Mouse (Mus musculus): ENCODE measurements around the gene Agr3. TPM values are rescaled to one million over a fixed set of nuclear protein-coding genes. Genes with fewer than 3 reads are reported as not detected.

Gene Agr3
- polyA plus RNA-seq, 1 experiment from 2014 or later, result not detected

- Histone ChIP-seq H3K36me3 (ENCODE audit: poor library complexity, severe bottlenecking) (no peaks in the 10 kb centered on the region), H3K9me3 (replicated peaks) (no peaks in the 10 kb centered on the region), H3K27me3 (no peaks in the 10 kb centered on the region), H3K27ac (no peak overlapping the region), H3K4me2 (no peak overlapping the region), H3K9ac (no peak overlapping the region), H3K4me1 (no peaks in the 10 kb centered on the region), H3K4me3 (no peak overlapping the region)
- ATAC-seq, result no peak
These were observed 7.4 kb downstream of the Agr3 start for GRCm38 (mm10) chr12:35932816-35933215.

GRCm38 (mm10) chr12:35951757-35952156 lies 26.3 kb downstream of the Agr3 start:
- no peak for ATAC-seq
- 55% methylated on average over 1 of the region's 1 CpGs for WGBS

GRCm38 (mm10) chr12:35957235-35957634 lies 31.8 kb downstream of the Agr3 start:
- Histone ChIP-seq H3K36me3 (ENCODE audit: poor library complexity, severe bottlenecking) (no peaks in the 10 kb centered on the region), H3K4me3 (no peak overlapping the region), H3K9me3 (replicated peaks) (no peaks in the 10 kb centered on the region), H3K9ac (no peak overlapping the region), H3K4me1 (no peaks in the 10 kb centered on the region), H3K27me3 (no peaks in the 10 kb centered on the region), H3K27ac (no peak overlapping the region), H3K4me2 (no peak overlapping the region)
- WGBS, result 76% methylated on average over 2 of the region's 2 CpGs
- ATAC-seq, result no peak

More at GRCm38 (mm10) chr12:35951757-35952156, 26.3 kb downstream of the Agr3 start:
- no peak overlapping the region for H3K4me3 ChIP-seq
- H3K27me3 ChIP-seq, result no peaks in the 10 kb centered on the region
- no peaks in the 10 kb centered on the region for H3K4me1 ChIP-seq
- no peak overlapping the region for H3K9ac ChIP-seq
- H3K36me3 ChIP-seq (ENCODE audit: poor library complexity, severe bottlenecking), result no peaks in the 10 kb centered on the region
- no peak overlapping the region for H3K4me2 ChIP-seq
- no peak overlapping the region for H3K27ac ChIP-seq
- no peaks in the 10 kb centered on the region for H3K9me3 ChIP-seq (replicated peaks)

GRCm38 (mm10) chr12:35966098-35966767 lies 40.8 kb downstream of the Agr3 start:
- Histone ChIP-seq H3K27ac (no peak overlapping the region), H3K4me3 (no peak overlapping the region), H3K4me2 (no peak overlapping the region), H3K9ac (no peak overlapping the region), H3K27me3 (no peaks in the 10 kb centered on the region), H3K9me3 (replicated peaks) (no peaks in the 10 kb centered on the region), H3K36me3 (ENCODE audit: poor library complexity, severe bottlenecking) (no peaks in the 10 kb centered on the region), H3K4me1 (no peaks in the 10 kb centered on the region)
- WGBS, result 64% methylated on average over 7 of the region's 7 CpGs
- ATAC-seq, result no peak

GRCm38 (mm10) chr12:35966768-35967141 lies 41.3 kb downstream of the Agr3 start:
- no peak for ATAC-seq
- no peaks in the 10 kb centered on the region for H3K9me3 ChIP-seq (replicated peaks)
- no peak overlapping the region for H3K4me2 ChIP-seq
- H3K4me3 ChIP-seq, result no peak overlapping the region
- H3K4me1 ChIP-seq, result no peaks in the 10 kb centered on the region
- H3K27me3 ChIP-seq, result no peaks in the 10 kb centered on the region
- no peaks in the 10 kb centered on the region for H3K36me3 ChIP-seq (ENCODE audit: poor library complexity, severe bottlenecking)
- H3K9ac ChIP-seq, result no peak overlapping the region
- WGBS, result 83% methylated on average over 7 of the region's 7 CpGs
- H3K27ac ChIP-seq, result no peak overlapping the region

- no peaks in the 10 kb centered on the region for H3K27me3 ChIP-seq
- no peak for ATAC-seq
- no peak overlapping the region for H3K4me3 ChIP-seq
- no peak overlapping the region for H3K9ac ChIP-seq
- no peaks in the 10 kb centered on the region for H3K36me3 ChIP-seq (ENCODE audit: poor library complexity, severe bottlenecking)
- H3K4me2 ChIP-seq, result no peak overlapping the region
- no peaks in the 10 kb centered on the region for H3K9me3 ChIP-seq (replicated peaks)
- H3K4me1 ChIP-seq, result peaks cover 4% of the 10 kb centered on the region
- 91% methylated on average over 3 of the region's 3 CpGs for WGBS
- H3K27ac ChIP-seq, result no peak overlapping the region
These were observed 50.5 kb downstream of the Agr3 start for GRCm38 (mm10) chr12:35975898-35976297.

- H3K9ac ChIP-seq, result no peak overlapping the region
- H3K27ac ChIP-seq, result no peak overlapping the region
- 25% methylated on average over 6 of the region's 6 CpGs for WGBS
- no peaks in the 10 kb centered on the region for H3K9me3 ChIP-seq (replicated peaks)
- H3K4me2 ChIP-seq, result no peak overlapping the region
- peaks cover 13% of the 10 kb centered on the region for H3K4me1 ChIP-seq
- H3K4me3 ChIP-seq, result no peak overlapping the region
- ATAC-seq, result no peak
- no peaks in the 10 kb centered on the region for H3K27me3 ChIP-seq
- H3K36me3 ChIP-seq (ENCODE audit: poor library complexity, severe bottlenecking), result no peaks in the 10 kb centered on the region
These were observed 52.3 kb downstream of the Agr3 start for GRCm38 (mm10) chr12:35977633-35978246.

- ATAC-seq, result no peak
- Histone ChIP-seq H3K9me3 (replicated peaks) (no peaks in the 10 kb centered on the region), H3K27ac (no peak overlapping the region), H3K4me2 (no peak overlapping the region), H3K4me1 (peaks cover 13% of the 10 kb centered on the region), H3K27me3 (no peaks in the 10 kb centered on the region), H3K9ac (no peak overlapping the region), H3K36me3 (ENCODE audit: poor library complexity, severe bottlenecking) (no peaks in the 10 kb centered on the region), H3K4me3 (no peak overlapping the region)
- 92% methylated on average over 5 of the region's 5 CpGs for WGBS
These were observed 54.2 kb downstream of the Agr3 start for GRCm38 (mm10) chr12:35979625-35980024.

GRCm38 (mm10) chr12:35981732-35982360 lies 56.4 kb downstream of the Agr3 start:
- Histone ChIP-seq H3K27me3 (no peaks in the 10 kb centered on the region), H3K9ac (no peak overlapping the region), H3K9me3 (replicated peaks) (no peaks in the 10 kb centered on the region), H3K4me2 (peak overlapping the region; percentile 14), H3K4me3 (no peak overlapping the region), H3K36me3 (ENCODE audit: poor library complexity, severe bottlenecking) (no peaks in the 10 kb centered on the region), H3K27ac (peak overlapping the region; percentile 31; the same call in 1 of the 2 replicates), H3K4me1 (peaks cover 13% of the 10 kb centered on the region)
- ATAC-seq, result peak; percentile 96
- WGBS, result 27% methylated on average over 6 of the region's 6 CpGs

- H3K4me2 ChIP-seq, result no peak overlapping the region
- no peak overlapping the region for H3K9ac ChIP-seq
- H3K36me3 ChIP-seq (ENCODE audit: poor library complexity, severe bottlenecking), result no peaks in the 10 kb centered on the region
- no peak overlapping the region for H3K4me3 ChIP-seq
- no peaks in the 10 kb centered on the region for H3K9me3 ChIP-seq (replicated peaks)
- ATAC-seq, result no peak
- no peaks in the 10 kb centered on the region for H3K27me3 ChIP-seq
- WGBS, result 96% methylated on average over 9 of the region's 9 CpGs
- H3K4me1 ChIP-seq, result peaks cover 8% of the 10 kb centered on the region
- H3K27ac ChIP-seq, result no peak overlapping the region
These were observed 58.1 kb downstream of the Agr3 start for GRCm38 (mm10) chr12:35983472-35983871.

GRCm38 (mm10) chr12:35984743-35985142 lies 59.3 kb downstream of the Agr3 start:
- Histone ChIP-seq H3K4me1 (peaks cover 8% of the 10 kb centered on the region), H3K27me3 (no peaks in the 10 kb centered on the region), H3K4me2 (no peak overlapping the region), H3K9ac (no peak overlapping the region), H3K36me3 (ENCODE audit: poor library complexity, severe bottlenecking) (no peaks in the 10 kb centered on the region), H3K27ac (no peak overlapping the region), H3K9me3 (replicated peaks) (no peaks in the 10 kb centered on the region), H3K4me3 (no peak overlapping the region)
- no peak for ATAC-seq
- WGBS, result 83% methylated on average over 5 of the region's 5 CpGs

- H3K9ac ChIP-seq, result no peak within 1 kb of the TSS
- H3K4me1 ChIP-seq, result no peaks in the 10 kb centered on the region
- ATAC-seq, result no peak
- WGBS, result 59% methylated on average over 9 of the region's 9 CpGs
- H3K4me2 ChIP-seq, result no peak within 1 kb of the TSS
- H3K4me3 ChIP-seq, result no peak within 1 kb of the TSS
- H3K9me3 ChIP-seq (replicated peaks), result no peaks in the 10 kb centered on the region
- H3K27ac ChIP-seq, result no peak within 1 kb of the TSS
- no peaks in the 10 kb centered on the region for H3K36me3 ChIP-seq (ENCODE audit: poor library complexity, severe bottlenecking)
- H3K27me3 ChIP-seq, result no peaks in the 10 kb centered on the region
These were observed 67.3 kb downstream of the Agr3 start, which contains the start of gene Agr2 for GRCm38 (mm10) chr12:35992711-35993110. Gene Agr2 (plus strand): TSS chr12:35992907.

Data from forebrain, embryonic 13.5 days (tissue).